Mouse (Mus musculus) stomach, postnatal 0 days (tissue): ENCODE results near the gene Plin4.

Experiments
- CTCF ChIP-seq: IDR thresholded peaks from 2 replicates; pipeline ENCODE4 v1.5.1; 2016; ENCODE audit warnings: antibody characterized with exemption, low read depth, mild to moderate bottlenecking, moderate library complexity
- EP300 ChIP-seq: optimal IDR thresholded peaks from 2 replicates; pipeline ENCODE3; 2016; ENCODE audit warnings: antibody characterized with exemption

DNA sequence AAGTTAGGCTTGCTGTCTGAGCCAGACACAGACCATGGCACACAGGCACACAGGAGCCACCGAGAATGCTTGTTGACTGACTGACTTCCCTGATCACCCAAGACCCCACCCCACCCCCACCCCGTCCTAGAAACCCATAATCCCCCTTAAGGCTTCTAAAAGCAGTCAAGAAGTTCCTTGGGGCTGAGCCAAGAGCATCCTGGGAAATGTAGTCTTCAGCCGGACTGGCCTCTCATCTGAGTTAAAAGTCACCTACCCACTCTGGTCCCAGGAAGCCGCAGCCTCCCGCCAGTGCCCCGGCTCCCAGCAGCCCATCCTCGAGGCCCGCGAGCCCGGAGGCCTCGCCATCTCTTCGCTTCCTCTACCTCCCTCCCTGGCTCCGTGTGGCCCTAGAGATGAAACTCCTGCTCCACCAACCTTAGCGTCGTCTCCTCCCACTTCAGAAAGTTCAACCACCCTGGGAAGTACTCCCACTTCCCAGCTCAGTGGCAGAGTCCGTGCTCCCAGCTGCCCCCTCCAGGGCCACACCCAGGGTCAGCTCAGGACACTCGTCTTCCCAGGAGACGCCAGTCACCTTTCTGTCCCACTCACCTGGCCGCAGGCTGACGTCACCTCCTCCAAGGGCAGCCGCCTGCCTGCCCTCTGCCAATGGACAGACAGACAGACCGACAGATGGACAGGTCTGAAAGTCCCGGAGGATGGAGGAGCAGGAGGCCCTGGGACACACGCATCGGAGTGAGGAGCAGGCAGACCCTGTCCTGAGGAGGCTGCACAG is 28.4 kb upstream of the Plin4 start:
- no peak for TF ChIP-seq CTCF
- TF ChIP-seq EP300 = no peak
